Mouse (Mus musculus): ENCODE data around the gene Manbal.

DNA sequence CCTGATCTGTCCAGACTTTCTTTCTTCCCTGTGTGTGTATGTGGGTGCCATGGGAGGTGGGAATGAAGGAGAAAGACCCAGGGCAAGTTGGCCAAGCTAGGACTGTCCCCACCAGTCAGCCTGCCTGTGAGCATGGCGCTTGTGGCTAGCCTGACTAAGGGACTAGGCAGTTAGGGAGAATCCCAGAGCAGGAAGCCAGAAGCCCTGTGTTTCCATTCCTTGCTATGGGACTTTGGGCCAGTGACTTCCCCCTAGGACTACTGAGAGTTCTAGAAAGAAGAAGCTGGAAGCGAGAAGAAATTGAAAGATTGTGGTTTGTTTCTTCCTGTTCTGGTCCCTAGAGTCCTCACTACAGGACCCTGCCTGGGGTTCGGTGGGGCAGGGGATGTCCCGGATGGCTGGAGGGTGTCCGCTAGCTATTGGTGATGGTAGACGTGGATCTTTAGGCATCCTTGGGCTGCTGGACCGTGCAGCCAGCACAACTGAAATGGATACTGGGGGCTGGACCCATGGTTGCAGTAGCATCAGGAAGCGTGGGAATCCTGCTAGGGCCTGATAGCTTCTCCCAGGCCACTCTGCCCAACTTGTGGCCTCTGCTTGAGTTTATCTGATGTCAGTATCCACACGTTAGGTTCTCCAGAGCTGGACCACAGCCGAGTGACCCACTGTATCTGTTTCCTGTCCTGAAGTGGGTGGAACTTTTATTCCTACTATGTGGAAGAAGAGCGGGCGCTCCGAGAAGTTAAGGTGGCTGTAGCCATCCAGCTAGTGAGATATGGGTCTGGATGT, 61.2 kb downstream of the Manbal start:
- no peak for TF ChIP-seq MAX (IDR thresholded peaks at IDR 0.05; ENCODE audit: low read depth)
- no peak for TF ChIP-seq CEBPB (IDR thresholded peaks at IDR 0.05; ENCODE audit: insufficient read depth, poor library complexity, severe bottlenecking)
- no peak for TF ChIP-seq E2F4 (IDR thresholded peaks at IDR 0.05; ENCODE audit: insufficient read depth)
- no peak for TF ChIP-seq POLR2A (IDR thresholded peaks at IDR 0.05; ENCODE audit: insufficient read length, low read depth)
- TF ChIP-seq POLR2AphosphoS2 (IDR thresholded peaks at IDR 0.05; ENCODE audit: insufficient read length, low read depth): no peak
- no peak for TF ChIP-seq REST (IDR thresholded peaks at IDR 0.05; ENCODE audit: insufficient read depth, insufficient read length)
- TF ChIP-seq TCF3 (IDR thresholded peaks at IDR 0.05; ENCODE audit: insufficient read length, low read depth): no peak
- no peak for TF ChIP-seq USF1 (IDR thresholded peaks at IDR 0.05; ENCODE audit: low read depth)
- TF ChIP-seq SRF (IDR thresholded peaks at IDR 0.05; ENCODE audit: control insufficient read depth, insufficient read length, low read depth): no peak
